Mouse (Mus musculus) E14TG2a.4 (cell line): ENCODE measurements around the gene Kcnj5.

ENCODE experiments used
- CTCF ChIP-seq: conservative IDR thresholded peaks from 2 replicates; pipeline ENCODE4 v1.5.1; 2014; ENCODE audit warnings: low read length
- NANOG ChIP-seq: IDR thresholded peaks from 2 replicates; pipeline ENCODE4 v1.6.1; 2014; ENCODE audit warnings: borderline replicate concordance, low read length, mixed read lengths

DNA sequence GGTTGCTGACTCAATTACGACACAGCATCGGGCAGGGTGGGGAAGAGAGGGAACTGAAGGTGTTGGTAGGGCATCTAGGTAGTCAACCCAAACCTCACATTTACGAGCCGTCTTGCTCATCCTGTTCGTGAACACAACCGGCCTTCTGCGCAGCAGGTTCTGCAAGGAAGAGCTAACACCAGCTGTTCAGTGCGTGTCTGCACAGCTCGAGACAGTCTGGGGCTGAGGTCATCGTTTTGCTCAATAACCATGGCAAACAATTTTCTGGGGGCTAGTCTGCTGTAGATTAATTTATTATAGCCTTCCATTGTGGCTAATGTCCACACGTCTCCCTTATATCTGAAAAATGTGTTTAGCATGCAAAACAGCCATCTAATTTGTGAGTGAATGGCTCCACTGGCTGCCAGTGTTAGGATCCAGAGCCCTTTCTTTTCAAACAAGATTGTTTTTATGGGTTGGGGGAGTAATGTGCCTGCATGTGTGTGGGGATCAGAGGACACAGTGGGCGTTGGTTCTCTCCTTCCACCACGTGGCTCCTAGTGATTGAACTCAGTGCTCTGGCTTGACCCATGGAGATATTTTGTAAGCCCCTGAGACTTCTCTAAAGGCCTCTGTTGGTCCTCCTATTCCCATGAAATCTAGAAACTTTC lies 41.5 kb downstream of the Kcnj5 start:
- no peak for TF ChIP-seq CTCF
- TF ChIP-seq NANOG: no peak
